Mouse (Mus musculus) frontal cortex, postnatal 10 days (tissue): ENCODE results near the gene Myo1f.

Experiments used
- DNase-seq, 2 experiments: peaks; one replicate each; pipeline ENCODE4 v3.0.0; 2022; ENCODE audit warnings: low spot score in 2 of 2, mixed read lengths in 1 of 2

Myo1f gene

GRCm38 (mm10) chr17:33649781-33650475 lies 94.4 kb downstream of the Myo1f start:
- DNase-seq, result no peak
